Mouse (Mus musculus) large intestine, adult 2 months (tissue): ENCODE measurements at regions not wholly inside any gene's neighbourhood (a gene's known extent, or its start where the extent isn't known, plus 50 kb on each side); places are given as distances from the start of the nearest gene placed in this dataset.

Source experiments
- DNase-seq: peaks from one replicate; pipeline ENCODE4 v3.0.0-alpha.2; 2012; ENCODE audit warnings: low read depth, low spot score
- WGBS: fragments of 180-500 bp; shearing (Covaris S2); methylation state at CpG from one replicate; pipeline ENCODE4 v1.1.7; 2018; 5-methylcytosine and 5-hydroxymethylcytosine counted together

GRCm38 (mm10) chr6:34246512-34246911 is 69.6 kb upstream of the Slc35b4 start:
- 65% methylated on average over 4 of the region's 4 CpGs for WGBS
- no peak for DNase-seq

GRCm38 (mm10) chr6:34243001-34243400 is 66.1 kb upstream of the Slc35b4 start:
- WGBS, result 43% methylated on average over 3 of the region's 3 CpGs
- no peak for DNase-seq

- WGBS, result 33% methylated on average over 9 of the region's 9 CpGs
- DNase-seq, result no peak
These were observed 65.6 kb upstream of the Slc35b4 start for GRCm38 (mm10) chr6:34242486-34242885.

GRCm38 (mm10) chr6:34235132-34235531 is 58.2 kb upstream of the Slc35b4 start:
- DNase-seq, result no peak
- 48% methylated on average over 10 of the region's 10 CpGs for WGBS

- 71% methylated on average over 5 of the region's 5 CpGs for WGBS
- no peak for DNase-seq
These were observed 57.6 kb upstream of the Slc35b4 start for GRCm38 (mm10) chr6:34234443-34235020.

GRCm38 (mm10) chr6:34230768-34231381 is 54.0 kb upstream of the Slc35b4 start:
- DNase-seq, result peak; percentile 21

GRCm38 (mm10) chr6:34227131-34227530 is 50.2 kb upstream of the Slc35b4 start:
- 53% methylated on average over 4 of the region's 4 CpGs for WGBS

More at GRCm38 (mm10) chr6:34230768-34231381, 54.0 kb upstream of the Slc35b4 start:
- 22% methylated on average over 13 of the region's 13 CpGs for WGBS

More at GRCm38 (mm10) chr6:34227131-34227530, 50.2 kb upstream of the Slc35b4 start:
- no peak for DNase-seq
